Mouse (Mus musculus): ENCODE data around the gene Pip5k1b. TPM values are rescaled to one million over a fixed set of nuclear protein-coding genes. Genes with fewer than 3 reads are reported as not detected.

The Pip5k1b gene
- polyA plus RNA-seq, 1 experiment from 2014 or later, result 2.1 TPM

DNA sequence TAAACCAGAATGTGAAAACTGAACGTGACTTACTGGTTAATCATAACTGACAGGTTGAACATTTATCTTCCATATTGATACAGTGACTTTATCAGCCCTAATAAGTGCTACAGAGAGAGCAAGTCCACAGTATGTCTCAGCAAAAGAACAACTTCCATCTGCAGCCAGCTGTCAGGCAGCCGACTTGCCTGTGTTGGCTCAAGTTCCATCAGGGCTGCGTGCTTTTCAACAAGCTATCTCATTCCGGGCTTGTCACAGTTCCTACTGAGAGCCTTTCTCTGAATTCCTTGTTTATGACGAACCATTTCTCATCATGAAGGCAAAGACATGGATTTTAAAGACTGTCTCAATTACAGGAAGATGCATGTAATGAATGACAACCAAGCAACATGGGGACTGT is 222.7 kb downstream of the Pip5k1b start:
- Histone ChIP-seq H3K4me3 (no peak overlapping the region), H3K27me3 (no peaks in the 10 kb centered on the region), H3K9me3 (no peaks in the 10 kb centered on the region), H3K9ac (no peak overlapping the region), H3K4me2 (no peak overlapping the region), H3K4me1 (replicated peaks) (no peaks in the 10 kb centered on the region), H3K27ac (replicated peaks) (no peak overlapping the region), H3K36me3 (no peaks in the 10 kb centered on the region)
- no peak for ATAC-seq (ENCODE audit: low FRiP score, low read depth)
- WGBS, result 71% methylated on average over 5 of the region's 5 CpGs

DNA sequence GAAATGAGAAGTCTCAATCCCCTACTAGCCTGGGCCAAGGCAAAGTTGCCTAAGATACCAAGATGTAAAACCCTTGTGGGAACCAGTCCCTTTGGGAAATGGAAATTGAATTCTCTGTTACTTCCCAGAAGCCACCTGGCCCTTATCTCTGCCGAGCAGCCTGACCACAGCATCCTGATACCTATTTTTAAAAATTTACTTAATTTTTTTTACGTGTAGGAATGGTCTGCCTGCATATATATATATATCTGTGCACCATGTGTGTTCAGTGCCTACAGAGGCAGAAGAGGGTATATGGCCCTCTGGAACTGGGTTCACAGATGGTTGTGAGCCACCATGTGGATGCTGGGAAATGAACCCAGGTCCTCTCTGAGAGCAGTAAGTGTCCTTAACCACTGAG is 224.4 kb downstream of the Pip5k1b start:
- Histone ChIP-seq H3K27me3 (no peaks in the 10 kb centered on the region), H3K27ac (replicated peaks) (no peak overlapping the region), H3K4me1 (replicated peaks) (0 out of 2 replicates have a peak, but pooled peaks cover 4% of the 10 kb centered on the region), H3K4me2 (no peak overlapping the region), H3K9ac (no peak overlapping the region), H3K4me3 (no peak overlapping the region), H3K36me3 (no peaks in the 10 kb centered on the region), H3K9me3 (no peaks in the 10 kb centered on the region)
- no peak for ATAC-seq (ENCODE audit: low FRiP score, low read depth)
- WGBS, result 95% methylated on average over 2 of the region's 2 CpGs

DNA sequence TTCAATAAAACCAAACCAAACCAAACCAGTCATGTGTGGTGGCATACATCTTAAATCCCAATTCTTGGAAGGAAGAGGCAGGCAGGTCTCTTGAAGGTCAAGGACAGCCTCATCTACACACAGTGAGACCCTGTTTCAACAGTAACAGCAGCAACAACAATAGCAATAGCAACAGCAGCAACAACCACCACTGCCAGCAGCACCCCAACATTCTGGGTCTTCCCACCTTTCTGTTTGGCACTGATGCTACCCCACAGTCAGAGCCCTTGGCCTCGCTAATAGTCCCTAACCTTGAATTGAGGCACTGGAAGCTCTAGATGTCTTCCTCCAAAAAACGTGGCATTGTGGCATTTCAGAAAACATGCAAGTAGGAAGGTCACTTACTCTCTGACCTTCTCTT is 225.3 kb downstream of the Pip5k1b start:
- WGBS, result 79% methylated on average over 2 of the region's 2 CpGs
- Histone ChIP-seq H3K36me3 (no peaks in the 10 kb centered on the region), H3K27ac (replicated peaks) (no peak overlapping the region), H3K4me1 (replicated peaks) (0 out of 2 replicates have a peak, but pooled peaks cover 4% of the 10 kb centered on the region), H3K9me3 (no peaks in the 10 kb centered on the region), H3K4me2 (no peak overlapping the region), H3K4me3 (no peak overlapping the region), H3K27me3 (no peaks in the 10 kb centered on the region), H3K9ac (no peak overlapping the region)
- no peak for ATAC-seq (ENCODE audit: low FRiP score, low read depth)

DNA sequence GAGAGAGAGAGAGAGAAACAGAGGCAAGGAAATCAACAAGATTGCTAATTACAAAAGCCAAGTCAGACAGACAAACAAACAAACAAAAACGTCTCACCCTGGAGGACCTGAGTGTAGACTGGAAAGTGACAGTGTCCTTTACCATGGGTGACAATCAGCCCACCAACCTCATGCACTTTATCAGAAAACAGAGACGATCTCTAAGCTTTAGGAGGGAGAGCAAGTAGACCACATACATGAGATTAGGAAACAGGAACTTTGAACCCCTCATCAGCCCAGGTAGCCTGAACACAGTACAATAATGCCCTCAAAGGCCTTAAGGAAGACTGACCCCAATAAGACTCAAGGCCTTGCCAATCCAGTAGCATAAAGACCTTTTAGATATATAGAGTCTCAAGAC is 227.8 kb downstream of the Pip5k1b start:
- Histone ChIP-seq H3K36me3 (no peaks in the 10 kb centered on the region), H3K27ac (replicated peaks) (no peak overlapping the region), H3K4me3 (no peak overlapping the region), H3K4me2 (no peak overlapping the region), H3K9me3 (no peaks in the 10 kb centered on the region), H3K9ac (no peak overlapping the region), H3K4me1 (replicated peaks) (0 out of 2 replicates have a peak, but pooled peaks cover 12% of the 10 kb centered on the region), H3K27me3 (no peaks in the 10 kb centered on the region)
- 85% methylated on average over 2 of the region's 2 CpGs for WGBS
- no peak for ATAC-seq (ENCODE audit: low FRiP score, low read depth)

DNA sequence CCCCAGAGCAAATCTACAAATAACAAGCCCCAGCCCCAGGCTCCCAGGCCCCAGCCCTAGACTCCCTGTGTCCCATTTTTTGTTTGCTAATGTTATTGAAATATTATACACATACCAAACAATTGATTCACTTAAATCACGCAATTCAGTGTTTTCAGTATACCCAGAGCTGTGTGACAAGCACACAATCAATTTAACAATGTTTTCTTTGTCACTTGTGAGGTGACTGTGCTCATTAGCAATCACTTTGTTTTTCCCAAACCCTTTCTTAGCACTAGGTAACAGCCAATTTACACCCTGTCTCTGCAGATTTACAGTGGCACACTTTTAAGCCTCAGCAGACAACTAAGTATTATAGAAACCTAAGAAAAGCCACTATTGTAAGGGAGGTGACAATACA is 228.7 kb downstream of the Pip5k1b start:
- H3K27me3 ChIP-seq, result no peaks in the 10 kb centered on the region
- H3K36me3 ChIP-seq, result no peaks in the 10 kb centered on the region
- H3K4me1 ChIP-seq (replicated peaks), result 0 out of 2 replicates have a peak, but pooled peaks cover 12% of the 10 kb centered on the region
- 43% methylated on average over 1 of the region's 1 CpGs for WGBS
- no peak overlapping the region for H3K27ac ChIP-seq (replicated peaks)
- ATAC-seq (ENCODE audit: low FRiP score, low read depth), result no peak
- no peak overlapping the region for H3K4me2 ChIP-seq
- no peak overlapping the region for H3K9ac ChIP-seq
- no peak overlapping the region for H3K4me3 ChIP-seq
- H3K9me3 ChIP-seq, result no peaks in the 10 kb centered on the region

DNA sequence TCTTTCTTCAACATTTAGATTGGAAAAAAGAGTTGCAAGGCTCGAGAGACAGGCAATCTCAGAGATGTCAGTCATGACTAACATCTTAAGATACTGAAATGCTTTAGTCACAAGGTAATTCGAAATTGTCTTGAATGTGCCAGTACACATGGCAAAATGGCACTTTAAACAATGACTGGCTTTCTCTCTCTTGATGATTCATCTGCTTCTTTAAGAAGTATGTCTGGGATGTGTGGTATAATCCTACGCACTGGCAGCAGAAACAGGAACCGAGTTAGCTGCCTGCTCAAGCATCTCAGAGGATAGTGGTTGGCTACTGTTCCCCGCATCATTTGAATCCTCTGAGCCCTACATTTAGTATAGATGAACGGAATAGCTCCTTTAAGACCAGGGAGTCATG is 230.0 kb downstream of the Pip5k1b start:
- H3K4me1 ChIP-seq (replicated peaks), result 0 out of 2 replicates have a peak, but pooled peaks cover 12% of the 10 kb centered on the region
- H3K9me3 ChIP-seq, result no peaks in the 10 kb centered on the region
- H3K4me2 ChIP-seq, result no peak overlapping the region
- H3K36me3 ChIP-seq, result no peaks in the 10 kb centered on the region
- ATAC-seq (ENCODE audit: low FRiP score, low read depth), result no peak
- H3K4me3 ChIP-seq, result no peak overlapping the region
- H3K27ac ChIP-seq (replicated peaks), result no peak overlapping the region
- H3K9ac ChIP-seq, result no peak overlapping the region
- H3K27me3 ChIP-seq, result no peaks in the 10 kb centered on the region
- 84% methylated on average over 6 of the region's 6 CpGs for WGBS

DNA sequence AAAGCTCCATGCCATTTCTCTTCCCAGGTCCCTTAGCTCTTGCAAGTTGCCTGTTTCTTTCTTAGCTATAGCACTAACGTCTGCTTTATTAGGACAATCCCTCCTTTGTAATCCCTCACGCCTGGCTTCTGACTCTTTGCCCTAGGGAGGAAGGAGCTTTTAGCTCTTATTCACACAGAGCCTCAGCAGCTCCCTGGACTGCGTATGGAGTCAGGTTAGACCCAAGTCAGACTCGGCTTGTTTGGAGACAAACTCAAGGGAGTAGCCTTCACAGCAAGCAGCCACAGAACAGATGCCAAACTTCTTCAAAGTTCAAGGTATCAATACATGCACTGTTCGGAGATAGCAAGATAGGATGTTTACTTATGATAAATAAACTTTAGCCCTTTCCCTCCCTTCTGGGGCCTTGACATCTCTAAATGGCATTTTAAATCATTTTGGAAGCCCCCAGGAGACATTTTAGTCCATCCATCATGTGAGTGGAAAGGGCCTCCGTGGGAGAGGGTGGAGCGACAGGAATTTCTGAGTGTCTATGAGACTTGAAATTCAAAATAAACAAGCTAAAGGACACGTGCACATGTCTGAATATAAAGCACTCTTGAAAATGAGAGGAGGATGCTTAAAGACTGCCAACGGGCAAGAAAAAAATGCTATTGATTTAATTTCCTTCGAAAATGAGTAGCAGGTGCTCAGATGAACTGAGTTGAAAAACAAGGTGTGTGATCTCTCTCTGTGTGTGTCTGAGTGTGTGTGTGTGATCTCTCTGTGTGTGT is 231.6 kb downstream of the Pip5k1b start:
- no peak overlapping the region for H3K4me2 ChIP-seq
- no peak overlapping the region for H3K9ac ChIP-seq
- H3K36me3 ChIP-seq, result no peaks in the 10 kb centered on the region
- no peaks in the 10 kb centered on the region for H3K9me3 ChIP-seq
- no peak overlapping the region for H3K27ac ChIP-seq (replicated peaks)
- 0 out of 2 replicates have a peak, but pooled peaks cover 12% of the 10 kb centered on the region for H3K4me1 ChIP-seq (replicated peaks)
- 32% methylated on average over 10 of the region's 10 CpGs for WGBS
- no peak for ATAC-seq (ENCODE audit: low FRiP score, low read depth)
- H3K4me3 ChIP-seq, result no peak overlapping the region
- no peaks in the 10 kb centered on the region for H3K27me3 ChIP-seq

DNA sequence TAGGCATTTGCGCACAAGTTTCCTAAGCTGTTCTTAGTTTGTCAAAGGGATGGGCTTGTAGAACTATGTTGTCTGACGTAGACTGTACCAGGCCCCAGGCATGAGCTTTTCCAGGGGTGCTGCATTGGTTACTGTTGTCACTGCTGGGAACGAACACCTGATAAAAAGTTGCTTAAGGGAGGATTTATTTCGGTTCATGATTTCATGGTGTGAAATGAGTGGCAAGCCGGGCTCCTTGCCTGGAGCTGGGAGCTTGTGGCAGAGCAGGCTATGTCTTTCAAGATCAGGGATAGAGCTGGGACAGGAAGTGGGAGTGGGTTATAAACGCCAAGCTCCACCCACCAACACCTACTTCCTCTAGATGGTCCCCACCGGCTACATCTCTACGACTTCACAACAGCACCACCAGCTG is 233.8 kb downstream of the Pip5k1b start:
- Histone ChIP-seq H3K4me3 (no peak overlapping the region), H3K27me3 (no peaks in the 10 kb centered on the region), H3K27ac (replicated peaks) (no peak overlapping the region), H3K4me1 (replicated peaks) (peaks cover 13% of the 10 kb centered on the region; the same call in 1 of the 2 replicates), H3K36me3 (no peaks in the 10 kb centered on the region), H3K9ac (no peak overlapping the region), H3K9me3 (no peaks in the 10 kb centered on the region), H3K4me2 (no peak overlapping the region)
- no peak for ATAC-seq (ENCODE audit: low FRiP score, low read depth)
- 90% methylated on average over 8 of the region's 8 CpGs for WGBS

DNA sequence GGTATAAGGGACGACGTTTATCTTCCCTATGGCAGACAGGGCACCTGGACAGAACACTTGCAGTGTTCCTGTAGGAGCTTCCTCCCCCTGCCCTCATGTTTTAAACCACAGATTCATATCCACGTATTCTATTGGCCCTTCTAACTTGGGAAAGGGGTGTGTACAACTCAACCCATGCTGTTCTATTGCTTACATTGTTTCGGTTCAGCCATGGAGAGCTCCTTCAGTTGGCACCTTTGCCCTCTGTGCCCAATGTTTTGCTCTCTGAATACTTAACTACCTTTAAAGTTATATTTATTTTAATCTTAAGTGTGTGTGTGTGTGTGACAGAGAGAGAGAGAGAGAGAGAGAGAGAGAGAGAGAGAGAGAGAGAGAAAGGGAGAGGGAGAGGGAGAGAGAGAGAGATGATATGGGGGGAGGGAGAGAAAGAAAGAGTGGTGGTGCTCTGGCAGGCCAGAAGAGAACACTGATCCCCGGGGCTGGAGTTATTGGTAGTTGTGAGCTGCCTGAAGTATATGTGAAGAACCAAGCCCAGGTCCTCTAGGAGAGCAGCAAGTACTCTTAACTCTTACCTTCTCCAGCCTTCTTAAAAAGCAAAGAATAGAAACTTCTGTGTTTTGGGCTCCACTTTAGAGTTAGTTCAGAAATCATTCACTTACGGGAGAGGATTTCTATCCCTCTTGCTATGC is 234.3 kb downstream of the Pip5k1b start:
- Histone ChIP-seq H3K36me3 (no peaks in the 10 kb centered on the region), H3K4me2 (no peak overlapping the region), H3K9ac (no peak overlapping the region), H3K27me3 (no peaks in the 10 kb centered on the region), H3K9me3 (no peaks in the 10 kb centered on the region), H3K4me3 (no peak overlapping the region), H3K4me1 (replicated peaks) (peaks cover 11% of the 10 kb centered on the region; the same call in 1 of the 2 replicates), H3K27ac (replicated peaks) (no peak overlapping the region)
- no peak for ATAC-seq (ENCODE audit: low FRiP score, low read depth)
- WGBS, result 87% methylated on average over 6 of the region's 6 CpGs

DNA sequence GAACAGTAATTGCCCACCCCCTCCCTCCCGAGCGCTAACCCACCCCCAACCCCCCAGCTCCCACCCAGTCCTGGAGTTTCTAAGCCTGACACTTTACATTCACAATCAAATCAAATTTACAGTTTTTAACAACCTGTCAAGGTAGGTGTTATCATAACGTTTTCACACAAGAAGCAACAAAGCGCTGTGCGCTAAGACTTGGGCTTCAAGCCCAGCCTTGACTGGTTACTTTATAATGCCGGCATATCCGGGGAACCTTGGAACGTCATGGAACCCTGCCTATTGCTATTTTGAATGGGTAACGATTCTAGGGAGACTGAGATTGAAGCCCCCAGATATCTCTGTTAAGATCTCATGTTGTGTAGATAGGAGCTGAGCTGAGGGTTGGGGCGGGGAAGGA is 237.5 kb downstream of the Pip5k1b start:
- H3K9me3 ChIP-seq, result no peaks in the 10 kb centered on the region
- ATAC-seq (ENCODE audit: low FRiP score, low read depth), result no peak
- H3K27me3 ChIP-seq, result peaks cover 4% of the 10 kb centered on the region; the same call in 1 of the 2 replicates
- H3K4me1 ChIP-seq (replicated peaks), result peaks cover 4% of the 10 kb centered on the region; the same call in 1 of the 2 replicates
- H3K9ac ChIP-seq, result no peak overlapping the region
- H3K27ac ChIP-seq (replicated peaks), result no peak overlapping the region
- 83% methylated on average over 10 of the region's 10 CpGs for WGBS
- H3K4me2 ChIP-seq, result no peak overlapping the region
- H3K4me3 ChIP-seq, result no peak overlapping the region
- H3K36me3 ChIP-seq, result no peaks in the 10 kb centered on the region

DNA sequence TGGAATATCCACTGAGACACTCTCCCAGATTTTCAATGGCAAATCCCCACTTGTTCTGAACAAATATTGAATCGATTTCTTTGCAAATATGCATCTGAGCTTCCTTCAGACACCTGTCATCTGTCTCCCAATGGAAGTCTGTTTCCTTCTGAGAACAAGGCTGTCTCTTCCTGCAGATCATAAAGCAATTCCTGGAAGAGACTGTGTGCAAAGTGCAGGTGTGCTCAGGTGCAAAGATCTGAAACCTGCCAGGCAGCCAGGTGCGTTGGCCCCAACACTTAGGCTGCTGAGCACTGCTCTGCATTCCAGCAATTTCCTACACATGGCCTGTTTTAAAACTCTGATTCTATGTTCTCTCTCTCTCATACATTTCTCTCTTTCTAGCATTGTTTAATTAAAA is 237.9 kb downstream of the Pip5k1b start:
- WGBS, result 87% methylated on average over 2 of the region's 2 CpGs
- H3K36me3 ChIP-seq, result no peaks in the 10 kb centered on the region
- H3K4me2 ChIP-seq, result no peak overlapping the region
- no peak overlapping the region for H3K9ac ChIP-seq
- H3K4me1 ChIP-seq (replicated peaks), result peaks cover 8% of the 10 kb centered on the region
- no peaks in the 10 kb centered on the region for H3K9me3 ChIP-seq
- H3K4me3 ChIP-seq, result no peak overlapping the region
- ATAC-seq (ENCODE audit: low FRiP score, low read depth), result no peak
- peaks cover 4% of the 10 kb centered on the region; the same call in 1 of the 2 replicates for H3K27me3 ChIP-seq
- H3K27ac ChIP-seq (replicated peaks), result no peak overlapping the region

DNA sequence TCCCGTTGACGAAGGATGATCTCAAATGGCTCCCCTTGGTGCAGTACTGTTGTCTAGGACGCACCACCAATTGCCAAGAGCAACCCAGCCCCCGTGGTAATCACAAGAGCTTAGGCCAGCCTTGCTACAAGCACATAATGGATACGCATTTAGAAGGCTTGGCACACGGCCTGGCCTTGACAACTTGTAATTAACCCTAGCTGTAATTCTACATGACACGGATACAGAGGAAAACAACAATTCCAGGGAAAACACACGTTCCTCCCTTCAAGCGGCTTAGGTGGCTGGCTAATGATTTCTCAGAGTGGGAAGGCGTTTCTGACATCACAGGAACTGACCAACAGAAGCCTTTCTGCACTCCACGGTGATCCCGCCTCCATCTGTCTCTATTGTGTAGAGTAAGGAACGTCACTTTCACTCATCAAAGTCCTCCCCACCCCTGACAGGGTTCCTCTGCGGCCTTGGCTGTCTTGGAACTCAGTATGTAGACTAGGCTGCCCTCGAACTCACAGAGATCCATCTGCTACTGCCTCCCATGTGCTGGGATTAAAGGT is 238.6 kb downstream of the Pip5k1b start:
- H3K4me3 ChIP-seq, result no peak overlapping the region
- peaks cover 8% of the 10 kb centered on the region for H3K4me1 ChIP-seq (replicated peaks)
- peaks cover 4% of the 10 kb centered on the region; the same call in 1 of the 2 replicates for H3K27me3 ChIP-seq
- whole genome bisulfite sequencing, result 35% methylated on average over 15 of the region's 15 CpGs
- no peaks in the 10 kb centered on the region for H3K36me3 ChIP-seq
- 0 out of 2 replicates have a peak overlapping the region, but pooled peaks have one; percentile 8 for H3K4me2 ChIP-seq
- no peaks in the 10 kb centered on the region for H3K9me3 ChIP-seq
- peak; percentile 73; the same call in 1 of the 2 replicates for ATAC-seq (ENCODE audit: low FRiP score, low read depth)
- H3K27ac ChIP-seq (replicated peaks), result no peak overlapping the region
- no peak overlapping the region for H3K9ac ChIP-seq
